Mouse (Mus musculus) spleen, postnatal 4 days (tissue): ENCODE measurements around the gene Cyp4f17.
"Not testable (repeated sequence)": the region's sequence is repeated elsewhere in the genome, so short reads cannot be mapped to it uniquely, and the experiment has no call there.

Source experiments
- DNase-seq, 2 experiments: peaks; one replicate each; pipeline ENCODE4 v3.0.0; 2022; ENCODE audit warnings: low spot score in 2 of 2

Cyp4f17 gene

DNA sequence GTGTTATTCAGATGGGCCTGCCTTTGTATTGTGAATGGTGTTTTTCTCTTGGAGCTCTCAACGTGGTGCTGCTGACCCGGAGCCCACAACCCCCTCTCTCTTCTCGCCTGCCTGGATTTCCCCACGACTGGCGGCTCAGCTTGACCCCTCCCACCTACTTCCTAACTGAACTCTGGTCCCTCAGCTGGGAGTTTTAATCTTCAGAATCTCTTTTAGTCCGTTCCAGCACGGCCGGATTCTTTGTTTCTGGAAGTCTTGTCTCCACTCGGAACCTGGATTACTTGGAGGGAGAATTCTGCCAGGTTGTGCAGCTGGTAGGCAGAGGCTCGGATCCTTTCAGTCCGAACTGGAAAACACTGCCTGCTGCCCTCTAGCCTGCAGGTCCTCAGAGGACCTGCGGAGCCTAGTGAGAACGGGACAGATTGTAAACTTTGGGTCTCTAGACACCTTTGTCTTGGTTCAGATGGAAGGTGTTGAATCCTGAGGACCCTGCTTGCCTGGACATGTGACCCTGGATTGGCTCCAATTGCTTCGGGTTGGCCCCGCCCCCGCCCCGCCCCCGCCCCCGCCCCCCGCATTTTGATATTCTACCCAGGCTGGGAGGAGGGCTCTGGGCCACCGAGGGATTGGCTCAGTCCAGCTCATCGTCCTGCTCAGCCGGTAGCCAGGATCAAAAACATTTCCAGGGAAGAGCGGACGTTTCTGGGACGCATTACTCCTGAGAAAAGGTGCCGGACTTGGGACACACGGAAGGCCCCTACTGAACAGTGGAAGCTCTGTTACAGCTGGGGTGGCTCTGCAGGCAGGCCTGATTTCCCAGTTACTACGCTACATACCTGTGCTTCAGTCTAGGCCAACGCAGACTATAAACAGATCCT lies at the start of gene Cyp4f17:
Gene Cyp4f17 (plus strand): TSS at position 200 of the 878 bp plus-strand sequence.
- DNase-seq: no peak

GRCm38 (mm10) chr17:32468494-32468893 lies 37.4 kb upstream of the Cyp4f17 start:
- DNase-seq: no peak

- no peak for DNase-seq
These were observed 35.1 kb upstream of the Cyp4f17 start for GRCm38 (mm10) chr17:32470795-32471194.

GRCm38 (mm10) chr17:32472176-32472575 lies 33.7 kb upstream of the Cyp4f17 start:
- no peak for DNase-seq

DNA sequence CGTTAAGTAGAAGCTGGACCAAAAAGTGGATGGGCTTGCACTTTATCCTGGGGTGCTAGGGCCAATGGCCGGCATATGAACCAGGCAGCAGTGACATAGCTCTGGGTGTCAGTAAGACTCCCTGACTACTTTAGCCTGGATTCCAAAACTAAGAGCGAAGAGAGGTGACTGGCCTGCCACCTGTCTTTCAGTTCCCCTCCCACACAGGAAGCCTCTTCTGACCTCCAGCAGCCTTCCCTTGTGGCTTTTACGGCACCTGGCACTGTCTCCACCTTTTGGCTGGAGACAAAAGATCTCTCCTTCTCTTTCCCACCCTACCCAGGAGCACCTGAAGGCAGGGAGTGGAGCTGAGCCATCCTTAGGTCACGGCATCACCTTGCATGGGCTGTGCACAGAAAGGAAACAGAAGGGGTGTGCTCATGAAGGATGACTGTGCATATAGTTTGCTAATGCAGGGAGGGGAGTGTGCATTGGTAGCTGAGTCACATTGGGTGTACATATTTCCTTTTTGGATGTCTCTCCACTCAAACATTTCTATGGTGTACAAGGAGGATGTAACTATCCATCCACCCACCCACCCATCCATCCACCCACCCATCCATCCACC lies 30.8 kb upstream of the Cyp4f17 start:
- no peak for DNase-seq

- DNase-seq: no peak
These were observed 28.6 kb upstream of the Cyp4f17 start for GRCm38 (mm10) chr17:32477204-32477603.

GRCm38 (mm10) chr17:32478727-32479126 lies 27.1 kb upstream of the Cyp4f17 start:
- DNase-seq: no peak

GRCm38 (mm10) chr17:32479554-32480506 lies 26.0 kb upstream of the Cyp4f17 start:
- DNase-seq: no peak

GRCm38 (mm10) chr17:32481766-32482165 lies 24.1 kb upstream of the Cyp4f17 start:
- DNase-seq: no peak

DNA sequence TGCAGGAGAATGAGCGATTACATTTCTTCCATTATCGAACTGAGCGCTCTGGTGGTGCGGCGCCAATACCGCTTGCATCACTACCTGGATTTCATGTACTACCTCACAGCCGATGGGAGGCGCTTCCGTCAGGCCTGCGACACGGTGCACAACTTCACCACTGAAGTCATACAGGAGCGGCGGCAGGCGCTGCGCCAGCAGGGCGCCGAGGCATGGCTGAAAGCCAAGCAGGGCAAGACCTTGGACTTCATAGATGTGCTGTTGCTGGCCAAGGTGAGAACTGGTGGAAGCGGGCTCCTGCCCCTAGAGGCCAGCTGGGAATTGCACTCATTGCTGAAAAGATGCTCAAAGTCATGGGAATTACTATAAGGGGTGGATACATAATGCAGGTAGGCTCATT lies 22.6 kb upstream of the Cyp4f17 start:
- DNase-seq: peak; percentile 67 to 82

GRCm38 (mm10) chr17:32492349-32492980 lies 13.4 kb upstream of the Cyp4f17 start:
- DNase-seq: no peak

DNA sequence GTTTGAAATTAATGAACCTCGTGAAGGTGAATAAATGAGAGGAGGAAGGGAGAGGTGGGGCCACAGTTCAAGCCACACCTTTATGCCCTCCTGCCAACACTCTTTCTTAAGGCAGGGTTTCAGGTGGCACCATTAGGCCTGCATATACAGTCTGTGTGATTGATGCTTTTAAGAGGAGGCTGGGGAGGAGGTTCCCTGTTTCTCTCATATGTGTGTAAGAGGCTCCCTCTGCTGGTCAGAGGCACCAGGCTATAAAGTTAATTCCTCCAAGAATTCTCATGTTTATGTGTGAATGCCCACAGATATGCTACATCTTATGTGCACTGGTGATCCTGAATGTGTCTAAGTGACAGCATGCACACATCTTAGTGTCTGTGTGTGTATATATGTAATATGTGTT lies 11.2 kb upstream of the Cyp4f17 start:
- DNase-seq: peak; percentile 50 to 72

- not testable (repeated sequence) for DNase-seq
These were observed 5.3 kb upstream of the Cyp4f17 start for GRCm38 (mm10) chr17:32500511-32500910.

DNA sequence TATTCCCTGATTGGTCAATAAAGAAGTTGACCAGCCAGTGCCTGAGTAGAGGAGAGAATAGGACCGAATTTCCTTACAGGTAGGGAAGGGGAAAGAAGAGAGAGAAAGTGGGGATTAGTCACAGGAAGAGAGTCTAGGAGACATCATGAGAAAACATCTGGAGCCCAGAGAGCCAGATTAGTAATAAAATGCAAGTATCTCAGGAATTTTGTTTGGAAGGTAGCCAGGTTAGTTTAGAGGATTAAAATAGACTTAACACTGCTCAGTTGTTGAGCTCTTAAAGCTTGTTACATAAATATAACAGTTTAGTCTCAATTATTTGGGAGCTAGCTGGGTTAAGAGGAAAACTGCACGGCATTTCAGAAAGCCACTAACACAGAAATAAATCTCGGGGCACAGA lies 4.8 kb upstream of the Cyp4f17 start:
- DNase-seq: no peak

DNA sequence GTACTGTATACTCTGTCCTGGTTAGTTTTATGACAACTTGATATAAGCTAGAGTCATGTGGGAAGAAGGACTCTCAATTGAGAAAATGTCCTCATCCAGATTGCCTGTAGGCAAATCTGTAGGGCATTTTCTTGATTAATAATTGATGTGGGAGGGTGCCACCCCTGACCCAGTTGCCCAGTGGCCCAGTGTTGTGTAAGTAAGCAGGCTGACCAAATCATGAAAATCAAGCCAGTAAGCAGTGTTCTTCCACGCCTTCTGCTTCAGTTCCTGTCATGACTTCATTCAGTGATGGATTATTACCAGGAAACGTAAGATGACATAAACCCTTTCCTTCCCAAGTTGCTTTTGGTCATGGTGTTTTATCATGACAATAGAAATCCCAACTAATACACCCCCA lies 2.7 kb upstream of the Cyp4f17 start:
- no peak for DNase-seq

DNA sequence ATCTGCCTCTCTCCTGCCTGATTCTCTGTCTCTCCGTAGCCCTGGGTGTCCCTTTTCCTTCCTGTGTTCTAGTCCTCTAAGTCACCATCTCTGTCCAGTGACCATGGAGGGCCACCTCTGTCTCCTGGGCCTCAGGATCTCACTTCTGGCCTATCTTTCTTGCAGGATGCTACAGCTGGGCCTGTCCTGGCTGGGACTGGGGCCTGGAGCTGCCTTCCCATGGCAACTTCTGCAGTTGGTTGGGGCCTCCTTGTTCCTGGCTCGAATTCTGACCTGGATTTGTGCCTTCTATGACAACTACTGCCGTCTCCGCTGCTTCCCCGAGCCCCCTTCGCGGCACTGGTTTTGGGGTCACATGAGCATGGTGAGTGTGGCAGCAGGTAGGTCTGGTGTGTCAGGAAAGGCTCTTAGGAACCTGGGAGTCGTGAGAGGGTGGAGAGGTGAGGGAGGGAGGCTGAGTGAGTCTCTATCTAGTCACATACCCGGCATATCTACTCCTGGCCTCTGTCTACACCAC lies 937 bp downstream of the Cyp4f17 start:
- DNase-seq: no peak

- no peak for DNase-seq
These were observed 10.3 kb downstream of the Cyp4f17 start for GRCm38 (mm10) chr17:32516126-32516525.

GRCm38 (mm10) chr17:32521981-32522380 lies 16.1 kb downstream of the Cyp4f17 start:
- no peak for DNase-seq

DNA sequence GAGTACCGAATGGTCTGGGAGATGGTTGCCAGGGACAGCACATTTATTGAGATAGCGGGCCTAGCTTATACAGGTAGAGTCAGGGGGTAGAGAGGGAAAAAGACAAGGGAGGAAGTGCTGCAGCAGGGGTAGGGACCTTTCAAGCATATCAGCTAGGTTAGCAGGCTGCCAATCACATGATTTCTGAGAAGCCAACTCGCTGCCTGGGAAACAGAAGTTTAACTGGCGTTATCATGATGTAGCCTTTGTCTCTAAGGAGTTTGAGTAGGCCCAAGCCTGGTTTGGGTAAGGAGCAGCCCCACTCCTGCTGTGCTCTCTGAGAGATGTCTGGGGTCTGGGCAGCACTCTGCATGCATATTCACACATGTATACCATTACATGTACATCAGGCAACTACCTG lies 16.5 kb downstream of the Cyp4f17 start:
- no peak for DNase-seq

DNA sequence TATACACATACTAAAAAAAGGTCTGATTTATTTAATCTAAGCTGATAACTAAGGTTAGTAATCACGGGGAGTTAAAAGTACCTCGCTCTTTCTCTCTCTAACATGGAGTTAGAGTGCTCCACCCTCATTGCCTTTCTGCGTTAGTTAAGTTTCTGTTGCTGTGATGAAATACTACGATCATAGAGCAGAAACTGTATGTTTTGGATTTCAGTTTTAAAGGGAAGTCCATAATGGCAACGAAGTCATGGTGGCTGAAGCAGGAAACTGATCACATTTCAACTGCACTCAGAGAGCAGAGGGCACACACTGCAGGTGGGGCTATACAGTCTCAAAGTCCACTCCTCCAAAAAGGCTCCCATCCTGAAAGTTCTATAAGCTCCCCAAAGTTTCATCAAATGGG lies 17.0 kb downstream of the Cyp4f17 start:
- DNase-seq: no peak

DNA sequence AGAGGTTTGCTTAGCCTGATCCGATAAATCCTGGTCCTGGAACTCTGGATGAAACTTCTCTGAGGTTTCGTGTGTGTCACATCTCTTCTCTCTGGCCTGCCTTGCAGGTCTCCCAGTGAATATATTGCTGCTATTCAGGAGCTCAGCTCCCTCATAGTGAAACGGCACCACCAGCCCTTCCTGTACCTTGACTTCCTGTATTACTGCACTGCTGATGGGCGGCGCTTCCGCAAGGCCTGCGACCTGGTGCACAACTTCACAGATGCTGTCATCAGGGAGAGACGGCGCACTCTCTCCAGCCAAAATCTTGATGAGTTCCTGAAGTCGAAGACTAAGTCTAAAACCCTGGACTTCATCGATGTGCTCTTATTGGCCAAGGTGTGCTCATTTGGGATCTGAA lies 18.0 kb downstream of the Cyp4f17 start:
- no peak for DNase-seq
